Mouse (Mus musculus): Measurements from ENCODE around the gene Gm10487.
"Not testable (repeated sequence)": the region's sequence is repeated elsewhere in the genome, so short reads cannot be mapped to it uniquely, and the experiment has no call there.

The Gm10487 gene

DNA sequence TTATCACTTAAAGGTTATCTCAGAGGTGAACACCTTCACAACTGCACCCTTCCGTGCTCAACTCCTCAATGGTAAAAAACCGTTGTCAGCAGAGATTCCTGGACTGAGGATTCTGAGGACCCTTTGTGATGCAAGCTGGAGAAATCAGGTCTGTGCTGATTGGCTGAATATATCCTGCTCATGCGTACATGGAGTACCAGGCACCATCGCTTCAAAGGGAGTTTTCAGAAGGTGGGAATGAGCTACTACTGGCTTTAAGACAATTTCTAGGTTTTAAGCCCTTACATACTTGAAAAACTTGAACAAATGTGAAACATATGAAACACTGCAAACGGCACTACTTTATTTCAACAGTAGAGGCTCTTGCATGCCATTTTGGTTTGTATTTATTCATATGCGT, at the start of gene Gm10487:
Gene Gm10487, minus strand, starts transcription at position 101 of the 400 bp plus-strand sequence.
- not testable (repeated sequence) for DNase-seq (ENCODE audit: low read depth)
